Mouse (Mus musculus) cortical plate, adult 2 months (tissue): ENCODE measurements around the gene A030003K21Rik.

Source experiments
- CTCF ChIP-seq: fragments of 200-500 bp; IDR thresholded peaks from 2 replicates; pipeline ENCODE4 v1.5.1; 2011; ENCODE audit warnings: mild to moderate bottlenecking, control low read depth, low read length; ENCODE audit not compliant: insufficient read depth; ENCODE audit errors: extremely low read depth
- POLR2A ChIP-seq: fragments of 200-500 bp; IDR thresholded peaks from 2 replicates; pipeline ENCODE4 v1.6.1; 2011; ENCODE audit warnings: mild to moderate bottlenecking, low read length, control low read depth; ENCODE audit not compliant: insufficient read depth; ENCODE audit errors: extremely low read depth

DNA sequence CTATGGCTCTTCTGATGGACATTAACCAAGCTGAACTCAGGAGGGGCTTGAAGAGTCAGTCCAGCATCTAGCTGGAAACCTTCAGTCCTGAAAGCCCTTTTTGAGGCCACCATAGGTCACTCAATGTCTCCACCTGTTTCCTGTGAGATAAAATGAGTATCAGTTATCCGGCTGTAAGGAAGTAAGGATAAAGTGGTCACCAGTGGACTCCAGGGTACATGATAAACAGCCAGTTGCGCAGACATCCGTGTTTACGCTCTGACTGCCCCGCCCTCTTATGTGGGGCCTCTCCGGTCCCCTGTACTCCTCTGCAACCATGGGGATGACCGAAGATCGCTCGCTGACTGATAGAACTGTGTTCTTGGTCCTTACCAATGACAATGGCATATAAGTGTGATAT, 31.2 kb upstream of the A030003K21Rik start:
- no peak for TF ChIP-seq CTCF
- TF ChIP-seq POLR2A: no peak
